Mouse (Mus musculus) intestine, embryonic 16.5 days (tissue): ENCODE data around the gene Mrpl10. TPM values are rescaled to one million over a fixed set of nuclear protein-coding genes. Genes with fewer than 3 reads are reported as not detected.

ENCODE experiments used
- ATAC-seq: fragments of 200-750 bp; cut with Nextera tagmentation; 2 replicates; pipeline ENCODE4 v1.8.0; 2017; ENCODE audit warnings: moderate TSS enrichment, moderate library complexity
- H3K27ac ChIP-seq: fragments of 300-500 bp; sonication (generic); 2 replicates; pipeline ENCODE4 v1.5.1; 2014; ENCODE audit warnings: mild to moderate bottlenecking, low read length
- H3K27me3 ChIP-seq: fragments of 300-500 bp; sonication (generic); replicated peaks from 2 replicates; pipeline ENCODE4 v1.6.1; 2014; ENCODE audit warnings: low read length, control low read depth, mixed read lengths; ENCODE audit not compliant: control insufficient read depth, insufficient read depth
- H3K36me3 ChIP-seq: fragments of 300-500 bp; sonication (generic); 2 replicates; pipeline ENCODE4 v1.6.1; 2014; ENCODE audit warnings: low read length, control low read depth; ENCODE audit not compliant: control insufficient read depth, insufficient read depth
- H3K4me1 ChIP-seq: fragments of 300-500 bp; sonication (generic); 2 replicates; pipeline ENCODE4 v1.6.1; 2014; ENCODE audit warnings: low read length, control low read depth, mixed read lengths; ENCODE audit not compliant: control insufficient read depth, insufficient read depth
- H3K4me2 ChIP-seq: fragments of 300-500 bp; sonication (generic); 2 replicates; pipeline ENCODE4 v1.6.1; 2014; ENCODE audit warnings: low read depth, low read length, control low read depth
- H3K4me3 ChIP-seq: fragments of 300-500 bp; sonication (generic); 2 replicates; pipeline ENCODE4 v1.5.1; 2014; ENCODE audit warnings: mild to moderate bottlenecking, low read length
- H3K9ac ChIP-seq: fragments of 300-500 bp; sonication (generic); 2 replicates; pipeline ENCODE4 v1.6.1; 2014; ENCODE audit warnings: low read depth, low read length
- H3K9me3 ChIP-seq: fragments of 300-500 bp; sonication (generic); 2 replicates; pipeline ENCODE4 v1.6.1; 2016; ENCODE audit warnings: low read length, control low read depth; ENCODE audit not compliant: control insufficient read depth
- WGBS: fragments of 180-500 bp; shearing (Covaris S2); extraction: QIAGEN DNeasy Blood & Tissue Kit; methylation state at CpG from one replicate; pipeline ENCODE4 v1.1.7; 2014; 5-methylcytosine and 5-hydroxymethylcytosine counted together
- polyA plus RNA-seq: library from polyadenylated mRNA; unstranded; fragments of >200 nt; fragmentation: Nextera tagmentation; extraction: Ambion mirVana; gene quantifications from 2 replicates; pipeline ENCODE4 v1.2.1, GENCODE M21; 2015

Gene Mrpl10
- 85.4 and 93.0 TPM in 2 replicates for polyA plus RNA-seq

DNA sequence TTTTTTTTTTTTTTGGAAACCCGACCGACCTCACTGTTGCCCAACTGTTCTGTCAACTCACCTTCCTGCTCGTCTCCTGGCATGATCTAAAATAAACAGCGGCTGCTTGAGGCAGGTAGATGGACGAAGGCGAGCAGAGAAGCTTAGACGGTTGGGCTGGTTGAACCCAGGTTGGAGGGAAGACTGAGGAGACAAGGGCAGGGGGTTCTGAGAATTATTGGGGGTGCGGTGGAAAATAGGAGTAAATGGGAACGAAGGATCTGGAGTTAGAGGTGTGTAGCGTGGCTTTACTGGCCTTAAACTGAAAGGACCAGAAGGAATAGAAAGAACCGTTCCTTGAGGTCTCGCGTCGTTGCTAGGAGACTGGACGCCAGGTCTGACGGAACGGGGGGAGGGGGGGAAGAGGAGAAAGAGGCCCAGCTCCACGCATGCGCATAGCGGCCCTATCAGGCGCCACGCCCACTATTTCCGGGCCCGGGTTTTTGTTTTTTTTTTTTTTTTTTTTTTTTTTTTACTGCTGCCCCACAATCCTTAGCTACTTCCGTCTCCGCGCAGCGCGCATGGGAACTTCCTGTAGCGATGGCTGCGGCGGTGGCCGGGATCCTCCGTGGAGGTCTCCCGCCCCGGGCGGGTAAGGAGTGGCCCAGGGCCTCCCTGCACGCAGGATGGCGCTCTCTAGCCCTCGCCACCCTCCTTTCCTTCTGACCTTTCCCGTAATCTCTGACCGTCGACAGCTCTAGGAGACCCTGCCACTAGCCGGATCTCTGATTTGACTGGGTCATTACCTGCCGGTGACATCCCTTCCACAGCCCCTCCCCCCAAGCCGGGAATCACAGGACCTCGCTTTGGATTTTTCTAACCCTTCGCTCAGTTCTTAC is at the start of gene Mrpl10, which contains the start of gene Lrrc46:
Gene Mrpl10, plus strand, starts transcription at position 539 of the 878 bp plus-strand sequence.
Gene Lrrc46, minus strand, starts transcription at position 386 of the 878 bp plus-strand sequence.
- H3K36me3 ChIP-seq, result no peaks in the 10 kb centered on the region
- peak within 1 kb of the TSS; percentile 90 for H3K4me3 ChIP-seq
- WGBS, result under 1% methylated on average over 48 of the region's 48 CpGs
- peaks cover 7% of the 10 kb centered on the region for H3K4me1 ChIP-seq
- H3K4me2 ChIP-seq, result peak within 1 kb of the TSS; percentile 89
- H3K27ac ChIP-seq, result peak within 1 kb of the TSS; percentile 61; the same call in 1 of the 2 replicates
- H3K27me3 ChIP-seq, result no peaks in the 10 kb centered on the region
- ATAC-seq, result peak; percentile 93
- no peaks in the 10 kb centered on the region for H3K9me3 ChIP-seq
- H3K9ac ChIP-seq, result peak within 1 kb of the TSS; percentile 96

DNA sequence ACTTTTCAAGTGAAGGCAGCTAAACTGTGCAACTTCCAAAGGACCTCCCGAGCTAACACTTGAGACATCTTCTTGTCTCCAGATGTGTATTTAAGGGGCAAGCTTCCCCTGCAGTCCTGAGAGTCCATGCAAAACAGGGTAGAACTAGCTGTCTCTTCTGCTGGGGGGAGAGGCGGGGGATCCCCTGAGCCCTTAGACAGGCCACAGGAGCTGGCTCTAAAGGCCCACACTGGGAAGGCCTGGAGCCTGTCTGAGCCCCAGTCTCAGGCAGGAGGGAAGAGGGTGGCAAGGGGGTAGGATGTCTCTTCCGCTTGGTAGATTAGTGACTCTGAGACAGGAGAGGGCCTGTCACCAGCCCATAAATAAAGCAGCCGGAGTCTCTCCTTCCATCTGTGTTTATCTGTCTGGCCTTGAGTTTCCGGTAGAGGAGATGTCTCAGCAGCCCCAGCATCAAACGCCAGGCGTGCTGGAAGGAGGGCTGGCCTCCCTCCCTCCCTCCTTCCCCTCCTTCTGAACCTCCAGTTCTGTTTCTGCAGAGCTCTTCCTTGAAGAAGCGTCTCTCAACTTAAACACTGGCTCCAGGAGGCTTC is 48.5 kb upstream of the Mrpl10 start:
- H3K27me3 ChIP-seq, result peaks cover 3% of the 10 kb centered on the region

DNA sequence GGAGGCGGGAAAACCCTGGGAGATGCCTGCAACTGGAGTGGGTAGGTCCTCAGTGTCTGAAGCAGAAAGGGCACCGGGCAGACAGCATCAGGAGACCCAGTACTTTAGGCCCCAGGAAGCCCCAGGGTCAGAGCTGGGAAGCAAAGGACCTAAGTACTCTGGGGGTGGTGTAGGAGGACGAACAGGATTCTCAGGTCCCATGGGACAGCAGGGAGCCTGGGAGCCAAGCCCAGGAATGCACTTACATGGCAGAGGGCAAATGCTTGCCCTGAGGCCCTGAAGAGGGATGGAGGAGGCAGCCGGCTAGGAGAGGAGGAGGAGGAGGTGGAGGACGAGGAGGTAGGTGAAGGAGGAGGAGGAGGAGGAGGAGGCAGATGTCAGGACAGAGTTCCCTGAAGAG is 46.3 kb upstream of the Mrpl10 start:
- H3K27ac ChIP-seq, result no peak overlapping the region
- peaks cover 26% of the 10 kb centered on the region for H3K4me1 ChIP-seq
- no peak for ATAC-seq
- no peak overlapping the region for H3K9ac ChIP-seq
- H3K4me3 ChIP-seq, result no peak overlapping the region
- peaks cover 3% of the 10 kb centered on the region for H3K27me3 ChIP-seq
- H3K4me2 ChIP-seq, result no peak overlapping the region
- whole genome bisulfite sequencing, result 38% methylated on average over 5 of the region's 5 CpGs
- H3K9me3 ChIP-seq, result no peaks in the 10 kb centered on the region
- no peaks in the 10 kb centered on the region for H3K36me3 ChIP-seq

More for the DNA sequence above, 48.5 kb upstream of the Mrpl10 start:
- peak overlapping the region; percentile 42; the same call in 1 of the 2 replicates for H3K9ac ChIP-seq
- no peak overlapping the region for H3K4me2 ChIP-seq
- WGBS, result 30% methylated on average over 8 of the region's 8 CpGs
- H3K4me3 ChIP-seq, result no peak overlapping the region
- H3K36me3 ChIP-seq, result no peaks in the 10 kb centered on the region
- H3K9me3 ChIP-seq, result no peaks in the 10 kb centered on the region
- H3K4me1 ChIP-seq, result peaks cover 32% of the 10 kb centered on the region
- peak overlapping the region; percentile 90 for H3K27ac ChIP-seq
- peak; percentile 37 for ATAC-seq

DNA sequence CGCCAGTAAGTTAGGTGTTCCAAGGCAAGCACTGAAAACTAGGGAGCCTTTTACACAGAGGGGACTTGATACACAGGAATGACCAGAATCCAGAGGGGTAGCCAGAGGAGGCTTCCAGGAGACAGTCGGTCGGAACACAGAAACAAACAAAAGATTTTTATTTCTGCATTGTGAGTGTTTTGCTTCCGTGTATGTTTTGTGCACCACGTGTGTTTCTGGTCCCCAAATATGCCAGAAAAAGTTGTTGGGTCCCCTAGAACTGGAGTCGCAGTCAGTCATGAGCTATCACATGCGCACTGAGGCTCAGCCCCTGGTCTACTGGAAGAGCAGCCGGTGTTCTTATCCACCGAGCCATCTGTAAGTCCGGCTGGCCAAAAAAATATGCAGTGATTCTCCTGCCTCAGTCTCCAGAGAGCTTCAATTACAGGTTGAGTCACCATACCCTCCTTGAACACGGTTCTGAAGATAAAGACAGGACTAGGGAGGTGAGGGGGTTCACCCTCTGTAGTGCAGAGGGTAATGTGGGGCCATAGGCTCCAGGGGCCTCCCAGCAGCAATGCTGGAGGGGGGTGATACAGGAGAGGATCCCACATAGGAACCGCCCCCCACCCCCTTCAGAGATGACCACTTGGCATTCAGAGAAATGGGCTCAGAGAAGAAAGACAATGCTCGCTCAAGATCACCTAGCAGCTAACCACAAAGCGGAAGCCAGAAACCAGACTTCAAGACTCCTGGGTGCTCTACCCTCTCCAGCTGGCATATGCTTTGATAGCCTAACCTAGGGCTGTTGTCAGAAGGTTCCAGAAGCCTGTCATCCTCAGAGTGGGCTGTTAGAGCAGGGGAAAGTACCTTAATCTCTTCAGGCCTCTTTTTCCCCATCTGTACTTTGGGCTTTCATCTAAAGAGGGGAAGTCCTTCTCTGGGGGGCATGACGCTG is 45.3 kb upstream of the Mrpl10 start:
- H3K9ac ChIP-seq, result no peak overlapping the region
- H3K4me2 ChIP-seq, result no peak overlapping the region
- peaks cover 26% of the 10 kb centered on the region for H3K4me1 ChIP-seq
- no peak overlapping the region for H3K27ac ChIP-seq
- peaks cover 3% of the 10 kb centered on the region for H3K27me3 ChIP-seq
- ATAC-seq, result no peak
- H3K9me3 ChIP-seq, result no peaks in the 10 kb centered on the region
- H3K36me3 ChIP-seq, result no peaks in the 10 kb centered on the region
- WGBS, result 81% methylated on average over 15 of the region's 15 CpGs
- no peak overlapping the region for H3K4me3 ChIP-seq

DNA sequence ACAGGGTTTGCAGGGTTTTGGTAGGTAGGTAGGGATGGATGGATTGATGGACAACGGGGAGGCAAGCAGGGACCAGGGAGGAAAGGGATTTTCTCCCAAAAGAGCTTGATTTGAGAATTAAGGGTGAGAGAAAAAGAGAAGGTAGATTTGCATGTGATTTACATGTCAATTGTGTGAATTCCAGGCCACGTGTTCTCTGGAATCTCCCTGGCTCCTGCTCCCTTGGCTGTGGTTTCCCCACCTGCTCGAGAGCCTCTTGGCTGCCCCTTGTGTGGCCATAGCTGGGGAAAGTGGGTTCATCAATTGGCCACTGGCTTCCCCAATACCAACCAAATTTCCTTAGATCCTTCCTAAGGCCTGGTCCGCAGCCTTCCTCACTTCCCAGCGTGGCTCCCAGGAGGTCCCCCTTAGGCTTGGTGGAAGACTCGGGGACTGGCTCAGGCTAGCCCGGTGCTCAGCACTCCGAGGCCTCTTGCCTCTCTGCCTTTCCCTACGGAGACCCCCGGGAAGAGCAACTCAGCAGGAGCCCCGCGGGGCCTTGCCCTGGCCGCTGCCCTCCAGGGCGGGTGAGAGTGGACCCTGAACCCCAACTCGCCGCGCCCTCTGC is 44.5 kb upstream of the Mrpl10 start:
- Histone ChIP-seq H3K36me3 (no peaks in the 10 kb centered on the region), H3K4me3 (peak overlapping the region; percentile 35), H3K4me1 (peaks cover 26% of the 10 kb centered on the region), H3K27ac (no peak overlapping the region), H3K27me3 (no peaks in the 10 kb centered on the region; the same call in 1 of the 2 replicates), H3K9me3 (no peaks in the 10 kb centered on the region), H3K4me2 (peak overlapping the region; percentile 60), H3K9ac (peak overlapping the region; percentile 71)
- ATAC-seq, result peak; percentile 8
- 28% methylated on average over 17 of the region's 17 CpGs for WGBS

DNA sequence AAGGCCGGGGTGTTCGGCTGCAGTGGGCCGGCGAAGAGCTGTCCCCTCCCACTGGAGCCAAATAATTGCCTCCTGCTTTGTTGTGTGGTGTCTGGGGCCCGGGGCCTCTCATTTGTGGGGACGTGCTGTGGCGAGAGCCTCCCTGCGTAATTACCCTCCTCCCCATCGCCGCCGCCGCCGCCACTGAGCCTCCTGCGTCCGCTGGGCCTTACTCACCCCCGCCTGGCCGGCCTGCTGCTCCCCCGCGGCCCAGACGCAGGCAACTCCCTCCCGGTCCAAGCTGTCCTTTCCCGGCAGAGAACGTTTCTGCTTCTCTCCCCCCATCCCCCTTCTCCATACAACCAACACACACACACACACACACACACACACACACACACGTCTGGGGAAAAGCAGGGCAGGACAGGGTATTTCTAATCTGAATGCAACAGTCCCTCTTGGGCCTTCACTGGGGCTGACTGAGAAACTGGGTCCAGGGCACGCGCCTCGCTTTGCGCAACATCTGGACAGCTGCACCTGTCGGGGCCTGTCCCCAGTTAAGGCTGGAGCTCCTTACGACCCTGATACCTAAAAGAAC is 43.9 kb upstream of the Mrpl10 start:
- Histone ChIP-seq H3K36me3 (no peaks in the 10 kb centered on the region), H3K27me3 (no peaks in the 10 kb centered on the region; the same call in 1 of the 2 replicates), H3K4me1 (peaks cover 22% of the 10 kb centered on the region), H3K4me3 (peak overlapping the region; percentile 35), H3K27ac (no peak overlapping the region), H3K9me3 (no peaks in the 10 kb centered on the region), H3K9ac (peak overlapping the region; percentile 71), H3K4me2 (peak overlapping the region; percentile 60)
- 7% methylated on average over 29 of the region's 30 CpGs for WGBS
- peak; percentile 75 for ATAC-seq

DNA sequence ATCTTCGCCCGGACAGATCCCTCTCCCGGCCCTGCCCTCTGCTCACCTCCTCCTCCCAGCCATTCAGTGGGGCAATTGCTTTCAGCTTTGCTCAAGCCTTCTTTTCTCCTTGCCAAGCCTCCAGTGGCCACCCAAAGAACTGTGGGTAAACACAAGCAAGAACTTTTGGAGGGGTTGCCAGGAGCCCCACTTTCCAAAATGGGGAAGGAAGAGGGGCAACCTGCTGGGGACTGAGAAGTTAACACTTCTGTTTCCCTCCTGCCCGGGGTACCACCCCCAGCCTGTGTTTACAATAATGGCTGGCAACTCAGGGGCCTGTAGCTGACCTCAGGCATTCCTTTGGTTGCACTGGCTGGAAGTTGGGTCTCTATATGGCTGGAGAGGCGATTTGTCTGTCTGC is 38.2 kb upstream of the Mrpl10 start:
- no peak overlapping the region for H3K27ac ChIP-seq
- H3K9ac ChIP-seq, result no peak overlapping the region
- no peaks in the 10 kb centered on the region for H3K9me3 ChIP-seq
- WGBS, result 33% methylated on average over 5 of the region's 5 CpGs
- no peak for ATAC-seq
- H3K4me1 ChIP-seq, result no peaks in the 10 kb centered on the region
- peaks cover 3% of the 10 kb centered on the region; the same call in 1 of the 2 replicates for H3K27me3 ChIP-seq
- no peak overlapping the region for H3K4me3 ChIP-seq
- no peaks in the 10 kb centered on the region for H3K36me3 ChIP-seq
- H3K4me2 ChIP-seq, result no peak overlapping the region

- 59% methylated on average over 9 of the region's 9 CpGs for WGBS
- Histone ChIP-seq H3K27me3 (peaks cover 14% of the 10 kb centered on the region; the same call in 1 of the 2 replicates), H3K9me3 (no peaks in the 10 kb centered on the region), H3K36me3 (no peaks in the 10 kb centered on the region), H3K27ac (no peak overlapping the region), H3K4me2 (no peak overlapping the region), H3K4me1 (no peaks in the 10 kb centered on the region), H3K4me3 (no peak overlapping the region), H3K9ac (no peak overlapping the region)
- no peak for ATAC-seq
Observed at GRCm38 (mm10) chr11:97007093-97007794, 34.1 kb upstream of the Mrpl10 start.
